Mouse (Mus musculus): ENCODE results near the gene Abcg4. TPM values are rescaled to one million over a fixed set of nuclear protein-coding genes. Genes with fewer than 3 reads are reported as not detected.

The Abcg4 gene
- total and polyA plus RNA-seq, 3 experiments = 0.23 to 1.1 (median 0.72) TPM

GRCm38 (mm10) chr9:44330736-44331135 is 42.3 kb upstream of the Abcg4 start:
- Histone ChIP-seq H3K79me2 (replicated peaks; ENCODE audit: control insufficient read depth, extremely low read depth, insufficient read depth, poor library complexity, severe bottlenecking) (peaks cover 15% of the 10 kb centered on the region), H3K9me3 (replicated peaks; ENCODE audit: low read length) (no peaks in the 10 kb centered on the region), H3K4me2 (ENCODE audit: insufficient read depth, low read depth, poor library complexity, severe bottlenecking) (no peak overlapping the region), H3K36me3 (replicated peaks in 1 of 2; ENCODE audit: control insufficient read depth in 1 of 2, insufficient read depth in 1 of 2, low read length in 1 of 2) (peaks cover 33 to 55% of the 10 kb centered on the region in 2 experiments), H3K27ac (ENCODE audit: insufficient read depth, low read depth) (no peak overlapping the region), H3K27me3 (replicated peaks) (no peaks in the 10 kb centered on the region), H3K9ac (ENCODE audit: insufficient read depth, low read depth) (no peak overlapping the region), H3K4me1 (ENCODE audit: control insufficient read depth in 1 of 2, insufficient read depth in 2 of 2) (peaks cover 8 to 43% of the 10 kb centered on the region in 2 experiments), H3K4me3 (replicated peaks in 1 of 3; ENCODE audit: low read depth in 2 of 3, low read length in 2 of 3, poor library complexity in 1 of 3) (no peak overlapping the region)
- dilution Hi-C loops (cut with MboI; ENCODE audit: extremely low pct_ligation_motif_present, extremely low pct_unique_long_range_greater_than_20kb, low sequenced_read_pairs) = no loop called here
- no peak for DNase-seq (ENCODE audit: extremely low read depth)
- no peak for TF ChIP-seq NRF1 (IDR thresholded peaks at IDR 0.05; ENCODE audit: low read depth, low read length)
- TF ChIP-seq JUN (IDR thresholded peaks at IDR 0.05; ENCODE audit: insufficient read depth, low read depth, low read length) = no peak
- TF ChIP-seq ZC3H11A (IDR thresholded peaks at IDR 0.05; ENCODE audit: low read depth, low read length) = no peak
- no peak for TF ChIP-seq ETS1 (conservative IDR thresholded peaks at IDR 0.05; ENCODE audit: low read depth, low read length)
- no peak for TF ChIP-seq RCOR1 (conservative IDR thresholded peaks at IDR 0.05; ENCODE audit: low read depth, low read length)
- no peak for TF ChIP-seq TCF12 (IDR thresholded peaks at IDR 0.05; ENCODE audit: low read depth, low read length)
- no peak for TF ChIP-seq IRF4 (IDR thresholded peaks at IDR 0.05; ENCODE audit: low read depth, low read length)
- no peak for TF ChIP-seq ZNF384 (IDR thresholded peaks at IDR 0.05; ENCODE audit: low read depth, low read length)
- TF ChIP-seq UBTF (IDR thresholded peaks at IDR 0.05; ENCODE audit: low read depth, low read length) = no peak
- no peak for TF ChIP-seq JUND (conservative IDR thresholded peaks at IDR 0.05; ENCODE audit: low read depth, low read length)
- in situ Hi-C loops (cut with MboI; ENCODE audit: low pct_ligation_motif_present, low pct_unique_long_range_greater_than_20kb, low sequenced_read_pairs) = no loop called here

- H3K9ac ChIP-seq (ENCODE audit: insufficient read depth, low read depth) = peak overlapping the region; percentile 81; the same call in 1 of the 2 replicates
- dilution Hi-C loops (cut with MboI; ENCODE audit: extremely low pct_ligation_motif_present, extremely low pct_unique_long_range_greater_than_20kb, low sequenced_read_pairs) (no loop called here), in situ Hi-C loops (cut with MboI; ENCODE audit: low pct_ligation_motif_present, low pct_unique_long_range_greater_than_20kb, low sequenced_read_pairs) (no loop called here)
- H3K9me3 ChIP-seq (replicated peaks; ENCODE audit: low read length) = no peaks in the 10 kb centered on the region
- peaks cover 28 to 47% of the 10 kb centered on the region in 2 experiments for H3K36me3 ChIP-seq (replicated peaks in 1 of 2; ENCODE audit: control insufficient read depth in 1 of 2, insufficient read depth in 1 of 2, low read length in 1 of 2)
- peaks cover 7% of the 10 kb centered on the region; the same call in 1 of the 2 replicates for H3K79me2 ChIP-seq (replicated peaks; ENCODE audit: control insufficient read depth, extremely low read depth, insufficient read depth, poor library complexity, severe bottlenecking)
- peak overlapping the region; percentile 64 for H3K4me2 ChIP-seq (ENCODE audit: insufficient read depth, low read depth, poor library complexity, severe bottlenecking)
- no peak overlapping the region for H3K27ac ChIP-seq (ENCODE audit: insufficient read depth, low read depth)
- no peaks in the 10 kb centered on the region for H3K27me3 ChIP-seq (replicated peaks)
- no peak for DNase-seq (ENCODE audit: extremely low read depth)
- TF ChIP-seq ELF1 (IDR thresholded peaks at IDR 0.05; ENCODE audit: low read depth, low read length) (no peak), TCF12 (IDR thresholded peaks at IDR 0.05; ENCODE audit: low read depth, low read length) (no peak), JUN (IDR thresholded peaks at IDR 0.05; ENCODE audit: insufficient read depth, low read depth, low read length) (no peak), SMC3 (IDR thresholded peaks at IDR 0.05; ENCODE audit: low read depth, low read length) (no peak), JUND (conservative IDR thresholded peaks at IDR 0.05; ENCODE audit: low read depth, low read length) (no peak), GABPA (IDR thresholded peaks at IDR 0.05; ENCODE audit: insufficient replicate concordance, low read depth, low read length) (no peak), UBTF (IDR thresholded peaks at IDR 0.05; ENCODE audit: low read depth, low read length) (no peak), POLR2AphosphoS2 (IDR thresholded peaks at IDR 0.05; ENCODE audit: low read depth, low read length) (no peak), MAX (IDR thresholded peaks at IDR 0.05; ENCODE audit: low read length) (no peak), USF1 (IDR thresholded peaks at IDR 0.05; ENCODE audit: low read depth, low read length) (no peak), CHD2 (IDR thresholded peaks at IDR 0.05; ENCODE audit: low read length) (no peak), KAT2A (IDR thresholded peaks at IDR 0.05; ENCODE audit: insufficient replicate concordance, low read length) (no peak), RAD21 (IDR thresholded peaks at IDR 0.05; ENCODE audit: low read depth, low read length) (no peak), NRF1 (IDR thresholded peaks at IDR 0.05; ENCODE audit: low read depth, low read length) (no peak), POLR2A (IDR thresholded peaks at IDR 0.05; ENCODE audit: low read depth, low read length) (no peak), CHD1 (IDR thresholded peaks at IDR 0.05; ENCODE audit: low read depth, low read length) (no peak)
- peaks cover 4 to 48% of the 10 kb centered on the region in 2 experiments for H3K4me1 ChIP-seq (ENCODE audit: control insufficient read depth in 1 of 2, insufficient read depth in 2 of 2)
- H3K4me3 ChIP-seq (replicated peaks in 1 of 3; ENCODE audit: low read depth in 2 of 3, low read length in 2 of 3, poor library complexity in 1 of 3) = peak overlapping the region; percentile 83 to 92 (median 85)
These were observed 39.5 kb upstream of the Abcg4 start for GRCm38 (mm10) chr9:44327926-44328325.

All from CH12.LX (cell line).